Mouse (Mus musculus): ENCODE data around the gene Sox30.

DNA sequence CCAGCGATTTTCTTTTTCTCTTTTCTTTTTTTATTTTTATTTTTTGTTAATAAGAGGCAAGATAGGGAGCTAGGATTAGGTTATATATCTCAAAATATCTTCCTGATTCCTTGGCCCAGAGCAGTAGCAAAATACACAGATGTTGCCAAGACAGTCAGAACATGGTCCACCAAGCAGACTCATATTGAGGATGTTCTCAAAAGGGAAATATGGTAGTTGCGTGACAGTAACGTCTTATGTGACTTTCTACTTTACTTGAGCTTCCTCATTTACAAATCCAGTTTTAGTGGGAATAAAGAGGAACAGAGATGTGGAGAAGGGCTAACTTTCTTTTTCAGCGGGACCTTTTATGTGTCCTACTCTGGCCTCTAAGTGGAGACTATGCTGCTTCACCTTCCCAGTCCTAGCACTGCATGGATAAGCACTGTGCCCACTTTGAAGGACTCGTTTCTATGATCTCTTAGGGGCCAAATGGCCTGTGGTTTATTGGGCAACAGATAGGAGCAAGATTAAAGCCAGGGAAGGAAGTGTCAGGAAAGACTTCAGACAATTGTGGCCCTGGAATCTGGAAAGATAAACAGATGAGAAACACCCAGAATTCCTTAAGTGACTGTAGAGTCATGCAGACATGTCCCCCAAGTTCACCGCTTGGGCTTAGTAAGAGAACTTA is 81.8 kb downstream of the Sox30 start:
- TF ChIP-seq CTCF (IDR thresholded peaks at IDR 0.05; ENCODE audit: insufficient read depth, low read length): no peak
- TF ChIP-seq POLR2A (IDR thresholded peaks at IDR 0.05; ENCODE audit: borderline replicate concordance, extremely low read depth, low read depth, low read length): no peak
